Mouse (Mus musculus) heart, embryonic 13.5 days (tissue): Measurements from ENCODE around the gene Gm10663. TPM values are rescaled to one million over a fixed set of nuclear protein-coding genes. Genes with fewer than 3 reads are reported as not detected.

Source experiments
- ATAC-seq: fragments of 200-750 bp; cut with Nextera tagmentation; 2 replicates; pipeline ENCODE4 v1.8.0; 2017; ENCODE audit warnings: moderate TSS enrichment; ENCODE audit not compliant: insufficient number of reproducible peaks, low FRiP score, low TSS enrichment; ENCODE audit errors: extremely low read depth
- H3K27ac ChIP-seq: fragments of 300-500 bp; sonication (generic); replicated peaks from 2 replicates; pipeline ENCODE4 v1.5.1; 2015; ENCODE audit warnings: moderate library complexity, mild to moderate bottlenecking, inconsistent platforms
- H3K27me3 ChIP-seq: fragments of 300-500 bp; sonication (generic); replicated peaks from 2 replicates; pipeline ENCODE4 v1.6.1; 2015; ENCODE audit warnings: mild to moderate bottlenecking, inconsistent platforms
- H3K36me3 ChIP-seq: fragments of 300-500 bp; sonication (generic); 2 replicates; pipeline ENCODE4 v1.6.1; 2015; ENCODE audit warnings: mild to moderate bottlenecking, inconsistent platforms
- H3K4me1 ChIP-seq: fragments of 300-500 bp; sonication (generic); 2 replicates; pipeline ENCODE4 v1.6.1; 2015; ENCODE audit warnings: inconsistent platforms
- H3K4me2 ChIP-seq: fragments of 300-500 bp; sonication (generic); 2 replicates; pipeline ENCODE4 v1.6.1; 2015; ENCODE audit warnings: inconsistent platforms, mild to moderate bottlenecking, moderate library complexity
- H3K4me3 ChIP-seq: fragments of 300-500 bp; sonication (generic); 2 replicates; pipeline ENCODE4 v1.5.1; 2015; ENCODE audit warnings: moderate library complexity, mild to moderate bottlenecking, inconsistent platforms
- H3K9ac ChIP-seq: fragments of 300-500 bp; sonication (generic); 2 replicates; pipeline ENCODE4 v1.6.1; 2015; ENCODE audit warnings: inconsistent platforms, mild to moderate bottlenecking, moderate library complexity
- H3K9me3 ChIP-seq: fragments of 300-500 bp; sonication (generic); 2 replicates; pipeline ENCODE4 v1.6.1; 2016; ENCODE audit warnings: inconsistent platforms
- WGBS: fragments of 180-500 bp; shearing (Covaris S2); methylation state at CpG from one replicate; pipeline ENCODE4 v1.1.7; 2015; ENCODE audit warnings: mixed read lengths; 5-methylcytosine and 5-hydroxymethylcytosine counted together
- polyA plus RNA-seq: library from polyadenylated mRNA; unstranded; fragments of >200 nt; fragmentation: Nextera tagmentation; extraction: Ambion mirVana; gene quantifications from 2 replicates; pipeline ENCODE4 v1.2.1, GENCODE M21; 2015

Gm10663 gene
- polyA plus RNA-seq, 1 experiment from 2014 or later, result not detected

- Histone ChIP-seq H3K4me3 (no peak overlapping the region), H3K4me1 (no peaks in the 10 kb centered on the region), H3K9me3 (peaks cover 3% of the 10 kb centered on the region; the same call in 1 of the 2 replicates), H3K4me2 (no peak overlapping the region), H3K27ac (no peak overlapping the region), H3K27me3 (no peaks in the 10 kb centered on the region), H3K9ac (no peak overlapping the region), H3K36me3 (no peaks in the 10 kb centered on the region)
- 82% methylated on average over 3 of the region's 3 CpGs for WGBS
- ATAC-seq, result no peak
Observed at GRCm38 (mm10) chr8:65053554-65053953, 21.3 kb upstream of the Gm10663 start.

GRCm38 (mm10) chr8:65053968-65054367 lies 20.9 kb upstream of the Gm10663 start:
- H3K27ac ChIP-seq, result no peak overlapping the region
- no peak overlapping the region for H3K9ac ChIP-seq
- no peaks in the 10 kb centered on the region for H3K36me3 ChIP-seq
- WGBS, result 71% methylated on average over 5 of the region's 5 CpGs
- no peaks in the 10 kb centered on the region for H3K27me3 ChIP-seq
- H3K4me2 ChIP-seq, result no peak overlapping the region
- no peak overlapping the region for H3K4me3 ChIP-seq
- H3K4me1 ChIP-seq, result no peaks in the 10 kb centered on the region
- H3K9me3 ChIP-seq, result peaks cover 3% of the 10 kb centered on the region; the same call in 1 of the 2 replicates
- no peak for ATAC-seq

- 76% methylated on average over 4 of the region's 4 CpGs for WGBS
- Histone ChIP-seq H3K36me3 (no peaks in the 10 kb centered on the region), H3K27me3 (no peaks in the 10 kb centered on the region), H3K4me3 (no peak overlapping the region), H3K27ac (no peak overlapping the region), H3K9ac (no peak overlapping the region), H3K9me3 (no peaks in the 10 kb centered on the region), H3K4me1 (no peaks in the 10 kb centered on the region), H3K4me2 (no peak overlapping the region)
- ATAC-seq, result no peak
Observed at GRCm38 (mm10) chr8:65056722-65057121, 18.1 kb upstream of the Gm10663 start.

- no peaks in the 10 kb centered on the region for H3K36me3 ChIP-seq
- no peak overlapping the region for H3K4me3 ChIP-seq
- 82% methylated on average over 4 of the region's 4 CpGs for WGBS
- H3K4me2 ChIP-seq, result no peak overlapping the region
- ATAC-seq, result no peak
- no peaks in the 10 kb centered on the region for H3K27me3 ChIP-seq
- no peaks in the 10 kb centered on the region for H3K4me1 ChIP-seq
- H3K27ac ChIP-seq, result no peak overlapping the region
- H3K9me3 ChIP-seq, result no peaks in the 10 kb centered on the region
- no peak overlapping the region for H3K9ac ChIP-seq
Observed at GRCm38 (mm10) chr8:65062195-65062594, 12.6 kb upstream of the Gm10663 start.

GRCm38 (mm10) chr8:65064071-65064470 lies 10.8 kb upstream of the Gm10663 start:
- no peak for ATAC-seq
- Histone ChIP-seq H3K4me1 (no peaks in the 10 kb centered on the region), H3K27me3 (no peaks in the 10 kb centered on the region), H3K27ac (no peak overlapping the region), H3K9me3 (0 out of 2 replicates have a peak, but pooled peaks cover under 1% of the 10 kb centered on the region), H3K4me2 (no peak overlapping the region), H3K36me3 (no peaks in the 10 kb centered on the region), H3K4me3 (no peak overlapping the region), H3K9ac (no peak overlapping the region)
- WGBS, result 51% methylated on average over 2 of the region's 2 CpGs

GRCm38 (mm10) chr8:65065622-65066021 lies 9.2 kb upstream of the Gm10663 start:
- Histone ChIP-seq H3K27ac (no peak overlapping the region), H3K9me3 (0 out of 2 replicates have a peak, but pooled peaks cover 3% of the 10 kb centered on the region), H3K4me3 (no peak overlapping the region), H3K9ac (no peak overlapping the region), H3K4me1 (no peaks in the 10 kb centered on the region), H3K27me3 (no peaks in the 10 kb centered on the region), H3K4me2 (no peak overlapping the region), H3K36me3 (no peaks in the 10 kb centered on the region)
- 78% methylated on average over 3 of the region's 3 CpGs for WGBS
- ATAC-seq, result no peak

- no peaks in the 10 kb centered on the region for H3K4me1 ChIP-seq
- no peaks in the 10 kb centered on the region for H3K27me3 ChIP-seq
- no peaks in the 10 kb centered on the region for H3K36me3 ChIP-seq
- no peak overlapping the region for H3K27ac ChIP-seq
- 0 out of 2 replicates have a peak, but pooled peaks cover 3% of the 10 kb centered on the region for H3K9me3 ChIP-seq
- no peak overlapping the region for H3K9ac ChIP-seq
- H3K4me2 ChIP-seq, result no peak overlapping the region
- H3K4me3 ChIP-seq, result no peak overlapping the region
- ATAC-seq, result no peak
- 88% methylated on average over 4 of the region's 4 CpGs for WGBS
Observed at GRCm38 (mm10) chr8:65067031-65067430, 7.8 kb upstream of the Gm10663 start.

GRCm38 (mm10) chr8:65067694-65068472 lies 7.0 kb upstream of the Gm10663 start:
- Histone ChIP-seq H3K27ac (no peak overlapping the region), H3K4me3 (no peak overlapping the region), H3K9ac (no peak overlapping the region), H3K27me3 (no peaks in the 10 kb centered on the region), H3K9me3 (0 out of 2 replicates have a peak, but pooled peaks cover 3% of the 10 kb centered on the region), H3K4me2 (no peak overlapping the region), H3K4me1 (no peaks in the 10 kb centered on the region), H3K36me3 (no peaks in the 10 kb centered on the region)
- WGBS, result 48% methylated on average over 10 of the region's 10 CpGs
- no peak for ATAC-seq

- H3K4me1 ChIP-seq, result no peaks in the 10 kb centered on the region
- no peaks in the 10 kb centered on the region for H3K36me3 ChIP-seq
- H3K27me3 ChIP-seq, result no peaks in the 10 kb centered on the region
- no peak overlapping the region for H3K4me2 ChIP-seq
- H3K9ac ChIP-seq, result no peak overlapping the region
- no peak for ATAC-seq
- H3K4me3 ChIP-seq, result no peak overlapping the region
- 78% methylated on average over 4 of the region's 4 CpGs for WGBS
- no peak overlapping the region for H3K27ac ChIP-seq
- 0 out of 2 replicates have a peak, but pooled peaks cover 3% of the 10 kb centered on the region for H3K9me3 ChIP-seq
Observed at GRCm38 (mm10) chr8:65068473-65068819, 6.4 kb upstream of the Gm10663 start.

GRCm38 (mm10) chr8:65070996-65071395 lies 3.8 kb upstream of the Gm10663 start:
- no peak overlapping the region for H3K4me3 ChIP-seq
- no peak overlapping the region for H3K27ac ChIP-seq
- 73% methylated on average over 4 of the region's 4 CpGs for WGBS
- no peak overlapping the region for H3K4me2 ChIP-seq
- H3K4me1 ChIP-seq, result 0 out of 2 replicates have a peak, but pooled peaks cover 4% of the 10 kb centered on the region
- no peaks in the 10 kb centered on the region for H3K36me3 ChIP-seq
- H3K9me3 ChIP-seq, result 0 out of 2 replicates have a peak, but pooled peaks cover 3% of the 10 kb centered on the region
- ATAC-seq, result no peak
- no peak overlapping the region for H3K9ac ChIP-seq
- H3K27me3 ChIP-seq, result no peaks in the 10 kb centered on the region

GRCm38 (mm10) chr8:65080731-65081130 lies 5.9 kb downstream of the Gm10663 start:
- Histone ChIP-seq H3K4me1 (peaks cover 12% of the 10 kb centered on the region; the same call in 1 of the 2 replicates), H3K9ac (no peak overlapping the region), H3K27ac (no peak overlapping the region), H3K4me2 (no peak overlapping the region), H3K36me3 (no peaks in the 10 kb centered on the region), H3K4me3 (no peak overlapping the region), H3K27me3 (no peaks in the 10 kb centered on the region), H3K9me3 (no peaks in the 10 kb centered on the region)
- 60% methylated on average over 9 of the region's 9 CpGs for WGBS
- no peak for ATAC-seq

- Histone ChIP-seq H3K27me3 (no peaks in the 10 kb centered on the region), H3K4me2 (no peak overlapping the region), H3K9ac (no peak overlapping the region), H3K27ac (no peak overlapping the region), H3K4me1 (peaks cover 17% of the 10 kb centered on the region), H3K36me3 (no peaks in the 10 kb centered on the region), H3K9me3 (no peaks in the 10 kb centered on the region), H3K4me3 (no peak overlapping the region)
- ATAC-seq, result no peak
- 77% methylated on average over 2 of the region's 2 CpGs for WGBS
Observed at GRCm38 (mm10) chr8:65085680-65086079, 10.8 kb downstream of the Gm10663 start.
